Mouse (Mus musculus) skeletal muscle tissue, adult 2 months (tissue): ENCODE measurements around the gene Ppp3cb.
A peak's percentile ranks its signal among the peaks of the same experiment; 100 is the strongest.

Experiments used
- DNase-seq: peaks from one replicate; pipeline ENCODE4 v3.0.0-alpha.2; 2012; ENCODE audit warnings: low read depth, low spot score

The Ppp3cb gene

GRCm38 (mm10) chr14:20481211-20481610 lies 65.2 kb downstream of the Ppp3cb start:
- DNase-seq: no peak

GRCm38 (mm10) chr14:20480195-20480579 lies 66.2 kb downstream of the Ppp3cb start:
- no peak for DNase-seq

GRCm38 (mm10) chr14:20479291-20480194 lies 66.8 kb downstream of the Ppp3cb start, which contains the start of gene Anxa7:
Gene Anxa7, minus strand, starts transcription at chr14:20480133.
- peak; percentile 62 for DNase-seq

DNA sequence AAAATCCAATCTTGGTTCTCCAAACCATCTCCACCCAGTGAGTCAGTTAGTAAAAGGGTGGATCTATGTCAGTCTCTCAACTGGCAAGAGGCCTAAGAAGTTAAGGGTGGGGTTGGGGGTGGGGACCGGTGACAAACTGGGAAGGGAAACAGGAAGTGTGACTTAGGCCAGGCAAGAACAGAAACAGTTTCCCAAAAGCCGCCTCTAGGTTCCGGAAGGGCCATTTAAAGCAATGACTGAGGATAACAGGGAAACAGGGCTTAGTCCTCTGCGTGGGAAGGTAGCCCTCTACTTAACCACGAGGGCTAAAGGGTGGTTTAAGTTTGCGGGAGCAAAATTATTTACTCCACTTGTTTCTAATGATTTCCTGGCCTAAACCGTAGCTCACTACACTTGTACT lies 67.6 kb downstream of the Ppp3cb start:
- peak; percentile 82 for DNase-seq

DNA sequence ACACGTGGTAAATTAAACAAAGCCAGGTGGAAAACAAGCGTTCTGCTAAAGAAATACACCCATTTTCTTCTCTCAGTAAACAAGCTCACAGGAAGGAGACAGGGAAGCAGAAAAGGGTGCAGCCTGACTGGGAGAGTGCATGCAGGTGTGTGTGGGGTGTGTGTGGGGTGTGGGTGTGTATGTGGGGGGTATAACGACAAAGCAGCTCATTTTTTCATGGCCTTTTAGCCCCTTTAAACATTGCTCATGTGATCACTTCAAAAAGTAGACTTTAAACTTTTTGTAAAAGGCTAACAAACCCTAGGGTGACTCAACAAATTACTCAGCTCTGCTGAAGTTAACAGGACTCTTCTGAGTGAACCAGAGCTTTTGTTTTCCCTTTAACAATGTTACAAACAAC lies 68.0 kb downstream of the Ppp3cb start:
- no peak for DNase-seq

- no peak for DNase-seq
These were observed 68.9 kb downstream of the Ppp3cb start for GRCm38 (mm10) chr14:20477261-20478025.

GRCm38 (mm10) chr14:20460216-20460615 lies 86.2 kb downstream of the Ppp3cb start:
- DNase-seq: no peak

DNA sequence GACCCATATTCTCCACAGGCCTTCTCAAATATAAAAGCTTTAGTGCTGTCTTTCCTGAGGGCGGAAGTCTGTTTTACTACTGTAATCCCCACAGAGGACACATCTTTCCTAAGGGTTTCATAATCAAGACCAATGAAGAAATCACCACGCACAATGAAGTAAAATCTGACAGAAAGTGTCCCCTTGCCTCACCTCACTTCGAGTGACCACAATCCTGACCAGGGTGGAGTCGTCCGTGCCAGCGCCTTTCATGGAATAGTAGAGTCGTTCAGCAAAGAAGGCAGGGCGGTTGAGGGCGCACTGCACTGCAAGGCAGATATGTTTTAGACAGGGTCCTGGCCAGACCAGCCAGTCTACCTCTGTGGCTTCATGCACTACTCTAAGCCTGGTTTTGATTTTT lies 88.0 kb downstream of the Ppp3cb start:
- DNase-seq: no peak

- DNase-seq: no peak
These were observed 93.4 kb downstream of the Ppp3cb start for GRCm38 (mm10) chr14:20452929-20453328.

DNA sequence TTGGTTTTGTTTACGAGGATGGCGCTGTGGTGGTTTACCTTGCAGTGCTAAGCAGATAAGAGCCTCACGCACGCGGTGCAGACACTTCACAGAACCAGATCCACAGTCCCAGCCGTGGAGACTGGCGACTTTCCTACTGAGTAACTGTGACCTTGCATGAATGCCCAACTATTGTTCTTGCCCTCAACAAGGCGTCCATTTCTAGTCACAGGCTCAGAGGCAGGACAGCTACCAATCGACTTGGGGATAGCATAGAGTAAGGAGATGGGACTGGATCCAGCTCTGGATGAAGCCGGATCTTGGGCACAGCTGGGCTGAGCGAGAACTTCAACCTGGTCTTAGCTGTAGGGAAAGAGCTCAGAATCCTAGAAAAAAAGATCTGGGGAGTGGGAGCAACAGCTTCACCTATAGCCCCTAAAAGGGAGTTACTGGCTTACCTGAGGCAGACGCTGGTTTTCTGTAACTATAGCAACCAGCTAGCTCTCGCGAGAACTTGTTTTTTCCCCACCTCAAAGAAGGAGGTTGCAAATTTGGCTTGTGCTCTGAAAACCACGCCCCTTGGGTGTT lies 94.5 kb downstream of the Ppp3cb start, which contains the start of gene Cfap70:
Gene Cfap70 (minus strand): TSS at position 462 of the 567 bp plus-strand sequence.
- DNase-seq: peak; percentile 55

GRCm38 (mm10) chr14:20451302-20451701 lies 95.1 kb downstream of the Ppp3cb start:
- no peak for DNase-seq
